Mouse (Mus musculus) effector memory CD4-positive, alpha-beta T cell, adult 7 months (primary cell): ENCODE measurements around the gene Coch. TPM values are rescaled to one million over a fixed set of nuclear protein-coding genes. Genes with fewer than 3 reads are reported as not detected.

Source experiments
- polyA plus RNA-seq: library from polyadenylated mRNA; unstranded; fragments of 100-300 nt; shearing (Covaris generic); gene quantifications from one replicate; pipeline ENCODE4 v1.2.1, GENCODE M21; 2017

Gene Coch
- polyA plus RNA-seq, result not detected

GRCm38 (mm10) chr12:51593229-51594029, at the start of gene Coch:
Gene Coch (plus strand): TSS chr12:51593341.

Other genes starting within 250 kb of the Coch start
- gene G2e3, start 245.3 kb upstream of the Coch start, polyA plus RNA-seq, result 18.8 TPM
- 64.7 TPM for gene Scfd1, start 215.8 kb upstream of the Coch start, polyA plus RNA-seq
- gene Ap4s1, start 97.7 kb downstream of the Coch start, polyA plus RNA-seq, result 35.5 TPM
- 49.8 TPM for gene Strn3, start 98.6 kb downstream of the Coch start, polyA plus RNA-seq
- gene Hectd1, start 236.2 kb downstream of the Coch start, polyA plus RNA-seq, result 107 TPM